Mouse (Mus musculus) layer of hippocampus, postnatal 25 days (tissue): Measurements from ENCODE around the gene Eml4. TPM values are rescaled to one million over a fixed set of nuclear protein-coding genes. Genes with fewer than 3 reads are reported as not detected.

Experiments
- DNase-seq, 2 experiments: peaks; one replicate each; pipeline ENCODE4 v3.0.0; 2022; ENCODE audit warnings: mixed read lengths in 2 of 2, low spot score in 1 of 2; ENCODE audit errors: extremely low spot score in 1 of 2
- total RNA-seq, 2 experiments: library from RNA; stranded (reverse); gene quantifications; 2 replicates each; pipeline ENCODE4 v1.2.3; 2021

The Eml4 gene
- total RNA-seq = 10 to 100 TPM; 24.8 to 25.9 TPM

DNA sequence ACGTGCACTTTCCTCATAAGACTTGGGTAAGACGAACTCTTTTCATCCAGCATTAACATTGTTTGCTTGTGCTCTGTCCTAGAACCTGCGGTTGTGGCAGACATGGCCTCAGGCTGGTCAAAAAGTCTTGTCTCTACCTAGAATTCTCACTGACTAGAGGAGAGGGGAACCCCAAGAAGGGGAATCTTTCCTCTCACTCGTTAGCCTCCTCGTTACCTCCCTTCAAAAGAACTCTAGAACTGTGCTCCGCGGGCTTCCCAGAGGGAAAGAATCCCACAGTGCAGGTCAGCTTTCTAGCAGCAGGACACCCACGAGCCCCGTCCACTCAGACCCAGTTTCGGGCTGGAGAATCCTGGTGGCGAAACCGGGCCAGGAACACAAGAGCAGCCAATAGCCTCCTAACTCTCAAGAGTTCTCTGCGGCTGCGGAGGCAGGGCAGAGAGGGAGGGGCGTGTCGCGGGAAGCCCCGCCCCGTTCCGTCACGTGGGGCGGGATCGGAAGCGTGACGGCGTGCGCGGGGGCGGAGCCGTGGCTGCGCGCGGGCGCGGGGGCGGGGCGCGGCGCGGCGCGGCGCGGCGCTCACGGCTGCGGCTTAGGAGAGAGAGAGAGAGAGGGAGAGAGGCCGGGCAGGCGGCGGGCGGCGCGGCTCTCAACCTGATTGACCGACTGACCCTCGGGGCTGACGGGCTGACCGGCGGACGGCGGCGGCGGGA, at the start of gene Eml4:
Gene Eml4, plus strand, starts transcription at position 553 of the 713 bp plus-strand sequence.
- peak; percentile 85 to 89 for DNase-seq

DNA sequence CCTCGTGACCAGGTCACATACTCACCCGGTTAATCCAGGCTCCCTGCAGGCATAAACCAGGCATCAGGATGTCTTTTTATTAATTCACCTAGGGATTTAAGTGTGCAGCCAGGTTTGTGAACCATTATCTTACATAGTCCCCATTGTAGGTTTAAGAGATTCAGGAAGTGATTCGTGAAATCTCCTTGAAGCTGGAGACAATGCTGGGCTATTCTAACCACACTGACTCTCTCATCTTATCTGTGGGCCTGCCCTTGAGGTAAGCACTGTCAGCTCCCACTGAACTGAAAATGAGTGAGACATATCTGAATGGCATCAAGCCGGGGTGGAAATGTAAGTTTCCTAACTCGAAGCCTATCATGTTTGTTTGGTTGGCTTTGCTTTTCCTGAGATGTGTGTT, 49.3 kb upstream of the Eml4 start:
- DNase-seq = no peak

DNA sequence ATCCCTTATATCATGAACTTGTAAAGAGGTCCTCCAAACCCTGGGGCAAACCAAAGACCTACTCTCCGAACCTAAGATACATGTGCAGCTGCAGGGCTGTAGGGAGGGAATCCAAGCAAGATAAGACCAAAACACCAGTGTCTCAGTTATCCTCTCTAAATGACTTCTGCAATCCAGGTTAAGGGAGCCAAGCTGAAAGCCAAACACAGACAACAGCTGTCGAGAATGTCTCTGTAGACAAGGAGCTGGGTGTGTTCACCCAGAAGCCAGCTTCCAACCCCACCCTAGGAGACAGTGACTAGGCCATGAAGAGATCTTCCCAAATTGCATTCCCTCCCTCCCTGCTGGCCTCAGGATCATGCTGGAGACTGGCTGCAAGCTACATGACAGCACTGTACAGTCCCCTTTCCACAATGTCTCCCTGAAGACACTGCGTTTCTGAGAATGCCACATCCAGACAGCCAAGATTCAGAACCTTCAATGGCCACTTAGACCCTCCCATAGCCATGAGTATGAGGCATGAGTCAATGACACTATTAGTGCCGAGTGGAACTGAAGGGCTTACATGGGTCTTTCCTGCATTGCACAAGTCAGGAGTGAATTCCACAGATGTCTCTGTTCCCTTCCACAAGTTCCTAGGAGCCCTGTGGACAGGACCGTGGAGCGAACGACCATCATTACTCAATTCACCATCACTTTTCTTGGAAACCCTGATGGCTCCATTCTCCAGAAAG, 46.5 kb upstream of the Eml4 start:
- DNase-seq = no peak

DNA sequence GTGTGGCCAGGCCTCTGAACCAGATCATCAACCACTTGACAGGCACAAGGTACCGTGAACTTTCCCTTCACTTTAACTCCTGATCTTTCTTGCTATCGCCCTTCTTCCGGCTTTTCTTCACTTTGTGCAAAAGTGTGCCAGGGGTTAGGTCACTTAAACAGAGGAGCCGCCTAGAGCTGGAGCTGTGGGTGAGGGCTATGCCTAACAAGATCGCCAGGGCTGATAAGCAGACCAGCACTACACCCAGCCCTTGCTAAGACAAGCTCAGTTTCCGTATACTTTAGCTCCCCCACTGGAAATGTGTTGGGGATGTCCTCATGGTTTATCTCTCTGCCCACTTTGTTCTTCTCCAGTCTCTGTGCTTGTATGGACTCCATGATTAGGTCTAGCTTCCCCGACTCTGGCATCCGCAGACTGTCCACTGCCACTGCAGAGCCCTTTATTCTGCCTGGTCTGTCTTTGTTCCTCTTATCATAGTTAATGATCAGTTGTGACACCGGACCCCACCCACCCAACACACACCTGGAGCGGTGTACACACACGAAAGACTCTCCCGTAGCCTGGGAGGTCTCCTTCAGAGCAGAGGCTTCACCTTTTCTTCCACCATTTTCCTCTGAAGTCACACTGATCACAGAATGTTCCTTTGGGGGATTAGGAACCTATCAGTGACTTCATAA, 43.6 kb upstream of the Eml4 start:
- no peak for DNase-seq

DNA sequence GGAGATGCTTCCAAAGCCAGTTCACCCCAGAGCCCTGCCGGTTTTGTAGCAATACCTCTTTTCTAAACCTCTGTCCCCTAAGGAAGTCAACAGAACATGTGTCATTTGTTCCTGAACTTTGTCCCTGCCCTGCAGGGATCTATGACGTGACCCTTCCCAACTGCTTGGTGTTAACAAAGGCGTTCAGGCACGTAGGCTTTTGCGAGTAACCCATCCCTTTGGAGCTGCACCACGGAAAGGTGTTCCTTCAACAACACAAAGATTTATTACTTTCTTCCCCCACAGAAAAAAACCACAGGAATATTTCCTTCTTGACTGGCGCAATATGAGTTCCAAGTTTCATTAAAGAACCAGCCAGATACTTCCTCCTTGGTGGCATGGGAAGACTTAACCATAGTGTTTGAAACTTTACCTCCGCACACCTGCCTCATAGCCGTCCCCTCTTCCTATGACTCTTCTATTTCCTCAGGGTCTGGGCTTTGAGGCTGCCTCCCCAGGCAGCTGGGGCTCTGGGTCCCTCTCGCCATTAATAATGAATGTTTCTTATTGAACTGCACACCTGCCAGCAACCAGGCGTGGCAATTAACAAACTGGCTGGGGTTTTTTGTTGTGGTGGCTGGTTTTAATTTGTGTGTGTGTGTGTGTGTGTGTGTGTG, 43.0 kb upstream of the Eml4 start:
- DNase-seq = no peak

GRCm38 (mm10) chr17:83308451-83308850, 42.3 kb upstream of the Eml4 start:
- no peak for DNase-seq

- no peak for DNase-seq
Observed at GRCm38 (mm10) chr17:83309243-83309642, 41.5 kb upstream of the Eml4 start.

DNA sequence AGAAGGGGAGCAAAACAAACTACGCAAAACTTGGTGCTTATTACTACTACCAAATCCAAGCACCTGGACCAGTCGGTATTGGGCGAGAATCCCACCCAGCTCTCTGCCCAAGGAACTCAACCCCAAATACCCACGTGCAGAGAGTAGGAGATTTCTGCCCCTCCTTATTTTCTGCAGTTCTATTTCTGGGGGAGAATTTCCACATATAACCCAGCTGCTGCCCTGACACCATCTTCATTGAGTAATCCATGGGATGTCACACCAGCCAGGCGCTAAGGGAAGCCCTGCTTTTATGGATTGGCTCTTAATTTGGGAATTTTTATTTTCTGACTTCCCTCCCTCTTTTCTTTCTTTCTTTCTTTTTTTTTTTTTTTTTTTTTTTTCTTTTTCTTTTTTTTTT, 38.9 kb upstream of the Eml4 start:
- DNase-seq = no peak

DNA sequence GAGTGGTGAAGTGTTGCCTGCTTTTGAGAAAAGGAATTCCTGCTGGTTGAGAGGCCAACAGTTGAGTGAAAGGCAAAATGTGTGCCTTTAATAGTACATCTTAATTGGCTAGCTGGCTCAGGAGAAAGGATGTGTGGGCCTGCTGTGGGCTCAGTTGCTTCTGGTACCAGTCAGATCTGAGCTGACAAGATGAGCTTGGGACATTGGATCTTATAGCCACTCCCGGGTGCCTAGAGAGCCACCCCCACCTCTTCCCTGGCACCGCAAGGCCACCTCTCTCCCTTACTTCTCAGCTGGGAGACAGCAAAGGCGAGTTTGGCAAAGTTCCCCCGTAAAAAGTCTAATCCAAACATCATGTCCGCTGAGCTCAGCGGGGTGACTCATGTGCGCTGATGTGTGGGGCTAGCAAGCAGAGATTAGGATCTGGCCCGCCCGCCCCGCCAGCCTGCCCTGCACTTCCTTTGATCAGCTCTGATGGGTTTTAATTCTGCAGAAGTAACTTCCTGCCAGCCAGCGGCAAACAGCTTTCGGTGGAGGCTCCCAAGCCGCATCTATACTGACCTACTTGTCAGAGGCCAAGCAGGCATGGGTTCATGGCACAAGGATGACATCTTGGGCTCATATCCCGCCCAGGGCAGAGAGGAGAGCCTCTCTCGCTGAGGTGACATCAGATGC, 38.4 kb upstream of the Eml4 start:
- DNase-seq = no peak

- no peak for DNase-seq
Observed at GRCm38 (mm10) chr17:83313046-83313689, 37.6 kb upstream of the Eml4 start.

- no peak for DNase-seq
Observed at GRCm38 (mm10) chr17:83315476-83315875, 35.3 kb upstream of the Eml4 start.

GRCm38 (mm10) chr17:83322621-83323335, 28.0 kb upstream of the Eml4 start:
- peak; percentile 24 to 27 for DNase-seq

DNA sequence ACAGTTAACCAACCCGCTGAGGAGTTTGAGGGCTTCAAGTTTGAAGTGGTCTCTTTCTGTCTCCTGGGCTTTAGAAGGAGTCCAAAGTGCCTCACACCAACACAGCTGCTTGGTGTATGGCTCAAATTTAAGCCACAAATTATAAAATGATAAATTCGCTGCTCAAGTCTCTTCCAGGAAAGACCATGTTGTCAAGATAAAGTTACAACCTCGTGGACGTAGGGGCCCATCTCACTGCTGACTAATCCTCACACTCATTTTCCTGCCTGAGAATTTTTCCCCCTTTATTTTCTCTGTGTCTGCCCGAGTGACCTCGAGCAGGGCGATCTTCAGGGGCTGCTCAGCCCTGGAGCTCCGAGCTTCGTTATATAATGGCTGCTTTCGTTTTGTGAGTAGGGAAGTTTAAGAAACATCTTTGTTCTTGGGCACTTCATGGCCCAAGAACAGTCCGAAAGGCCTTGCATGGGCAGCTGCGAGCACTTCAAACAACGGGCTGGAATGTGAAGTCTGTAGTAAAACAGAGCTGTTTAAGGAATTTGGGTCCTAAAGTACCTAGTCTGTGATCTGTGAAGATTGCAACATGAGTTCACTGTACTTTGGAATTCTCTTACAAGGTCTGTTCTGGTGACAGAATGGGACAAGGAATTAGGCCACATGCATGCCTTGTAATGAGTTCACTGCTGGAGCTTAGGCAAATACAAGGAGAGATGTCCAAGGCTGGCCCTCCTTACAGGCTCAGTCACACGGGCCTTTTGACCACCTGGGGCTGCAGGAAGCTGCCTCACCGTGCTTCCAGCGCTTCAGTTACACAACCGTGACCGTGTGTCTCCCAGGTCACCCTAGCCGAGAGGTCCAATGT, 27.1 kb upstream of the Eml4 start:
- no peak for DNase-seq

DNA sequence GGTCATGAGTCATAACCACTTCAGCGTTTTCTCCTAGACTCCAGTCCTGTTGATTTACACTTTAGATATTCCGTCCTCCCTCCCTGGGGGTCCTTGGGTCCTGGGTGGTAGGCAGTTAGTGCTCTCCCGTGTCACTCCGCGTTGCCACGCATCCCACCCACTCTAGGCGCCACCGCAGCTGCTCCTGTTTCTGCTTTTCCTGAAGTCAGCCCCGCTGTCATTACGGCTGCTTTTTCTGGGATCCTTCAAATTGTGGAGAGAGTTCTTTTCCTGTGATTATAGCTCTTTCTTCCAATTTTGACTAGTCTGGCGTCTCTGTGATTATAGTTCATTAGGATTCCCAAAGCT, 26.5 kb upstream of the Eml4 start:
- no peak for DNase-seq

GRCm38 (mm10) chr17:83335183-83335584, 15.5 kb upstream of the Eml4 start:
- no peak for DNase-seq

DNA sequence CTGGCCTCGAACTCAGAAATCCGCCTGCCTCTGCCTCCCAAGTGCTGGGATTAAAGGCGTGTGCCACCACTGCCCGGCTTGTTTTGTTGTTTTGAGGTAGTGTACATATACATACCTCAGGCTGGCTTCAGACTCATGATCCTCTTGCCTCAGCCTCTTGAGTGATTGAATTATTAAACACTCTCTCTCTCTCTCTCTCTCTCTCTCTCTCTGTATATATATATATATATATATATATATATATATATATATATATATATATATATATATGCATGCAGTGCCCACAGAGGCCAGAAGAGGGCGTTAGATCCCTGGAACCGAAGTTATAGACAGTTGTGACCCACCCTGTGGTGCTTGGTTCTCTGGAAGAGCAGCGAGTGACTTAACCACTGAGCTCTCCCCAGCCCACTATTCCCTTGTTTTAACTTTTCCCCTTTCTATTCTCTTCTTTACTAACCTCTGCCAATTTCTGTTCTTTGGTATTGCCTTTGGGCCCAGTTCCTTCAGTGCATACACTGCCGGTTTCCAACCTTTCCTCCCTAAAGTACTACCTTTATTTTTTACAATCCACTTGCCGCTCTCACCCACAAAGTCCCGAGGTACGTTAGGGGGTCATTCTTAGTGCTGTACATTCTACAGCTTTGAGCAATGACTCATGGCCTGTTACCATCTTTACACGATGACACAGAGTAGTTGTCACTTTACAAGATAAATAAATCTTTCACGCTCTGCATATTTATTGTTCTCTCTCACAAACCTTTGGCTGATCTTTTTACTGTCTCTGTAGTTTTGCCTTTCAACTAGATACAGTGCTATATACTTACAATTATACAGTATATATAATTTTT, 13.5 kb upstream of the Eml4 start:
- DNase-seq = no peak

GRCm38 (mm10) chr17:83339368-83340085, 11.2 kb upstream of the Eml4 start:
- DNase-seq = no peak
